22 mouse cellular contexts compared by ENCODE assay signal in the genomic region with DNA sequence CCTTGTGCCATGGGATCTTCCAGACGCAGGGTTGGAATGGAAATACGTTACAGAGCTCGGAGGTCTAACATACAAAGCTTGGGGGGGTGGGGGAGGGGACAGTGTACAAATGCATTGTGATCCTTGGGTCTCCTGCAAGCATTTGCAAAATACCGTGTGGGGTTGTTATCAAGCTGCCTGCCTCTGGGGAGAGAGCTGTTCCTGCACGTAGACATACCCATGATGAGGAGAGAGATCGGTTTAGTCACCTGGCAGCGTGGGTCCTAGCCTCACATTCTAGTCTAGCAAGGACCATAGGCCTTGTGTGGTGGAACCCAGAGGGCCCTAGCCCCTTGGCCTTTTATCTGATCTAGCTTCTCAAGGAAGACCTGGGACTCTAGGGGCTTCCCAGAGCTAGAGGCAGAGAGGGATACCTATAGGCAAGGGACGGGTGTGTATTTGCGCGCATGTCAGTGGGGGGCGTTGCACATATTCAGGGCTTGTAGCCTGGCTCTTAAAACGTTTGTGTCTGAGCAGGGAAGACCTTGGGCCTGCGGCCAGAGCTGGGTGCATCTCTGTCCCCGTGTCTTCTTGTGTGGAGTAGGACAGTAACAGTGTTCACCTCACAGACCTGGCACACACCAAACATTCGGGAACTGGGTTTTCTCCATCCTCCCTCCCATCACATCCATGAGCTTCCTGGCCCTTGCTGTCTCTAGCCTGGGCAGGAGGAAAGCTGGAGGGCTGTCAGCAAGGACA. TPM values are rescaled to one million over a fixed set of nuclear protein-coding genes. Genes with fewer than 3 reads are reported as not detected.
DNase-seq lines count a peak whose midpoint lies in the region; ATAC-seq and TF ChIP-seq lines count a peak whose summit lies in the region.
"Had no signal": no experiment of that assay in that cellular context is flagged by ENCODE, and none has a peak within 500 bp of the region (broad histone marks: within the 10 kb centered on the region; RNA-seq: fewer than 3 reads in every experiment).

No protein-coding gene starts in this region.

- H3K4me2 ChIP-seq in heart, embryonic 13.5 days: no peak overlapping the region
- no peak overlapping the region for H3K4me2 ChIP-seq in CH12.LX (ENCODE audit: insufficient read depth, low read depth, poor library complexity, severe bottlenecking)
- no peak overlapping the region for H3K4me2 ChIP-seq in stomach, postnatal 0 days (replicated peaks; ENCODE audit: low read depth)

- dilution Hi-C loops in CH12.LX (cut with MboI; ENCODE audit: extremely low pct_ligation_motif_present, extremely low pct_unique_long_range_greater_than_20kb, low sequenced_read_pairs): no loop called here

- no peaks in the 10 kb centered on the region for H3K9me3 ChIP-seq in heart, embryonic 13.5 days
- H3K9me3 ChIP-seq in CH12.LX (replicated peaks; ENCODE audit: low read length): no peaks in the 10 kb centered on the region
- no peaks in the 10 kb centered on the region for H3K9me3 ChIP-seq in limb, embryonic 10.5 days (replicated peaks)
- H3K9me3 ChIP-seq in stomach, postnatal 0 days (ENCODE audit: control insufficient read depth, low read length): no peaks in the 10 kb centered on the region

- peaks cover 12% of the 10 kb centered on the region for H3K27me3 ChIP-seq in heart, embryonic 13.5 days (replicated peaks)
- no peaks in the 10 kb centered on the region for H3K27me3 ChIP-seq in CH12.LX (replicated peaks)
- peaks cover 13% of the 10 kb centered on the region for H3K27me3 ChIP-seq in limb, embryonic 10.5 days (ENCODE audit: low read depth, poor library complexity, severe bottlenecking)
- H3K27me3 ChIP-seq in stomach, postnatal 0 days (ENCODE audit: control insufficient read depth, insufficient read depth, low read length): no peaks in the 10 kb centered on the region

- peak overlapping the region; percentile 40; the same call in 1 of the 2 replicates for H3K9ac ChIP-seq in heart, embryonic 13.5 days
- no peak overlapping the region for H3K9ac ChIP-seq in CH12.LX (ENCODE audit: insufficient read depth, low read depth)
- H3K9ac ChIP-seq in stomach, postnatal 0 days (ENCODE audit: low read length): no peak overlapping the region
- H3K9ac ChIP-seq: forebrain, postnatal 0 days; liver, postnatal 0 days had no signal

- peaks cover 27% of the 10 kb centered on the region for H3K4me1 ChIP-seq in heart, embryonic 13.5 days
- H3K4me1 ChIP-seq in CH12.LX (ENCODE audit: control insufficient read depth in 1 of 2, insufficient read depth in 2 of 2): peaks cover 64 to 81% of the 10 kb centered on the region in 2 experiments
- H3K4me1 ChIP-seq in limb, embryonic 10.5 days: peaks cover 51% of the 10 kb centered on the region
- no peaks in the 10 kb centered on the region for H3K4me1 ChIP-seq in stomach, postnatal 0 days (replicated peaks; ENCODE audit: control insufficient read depth, insufficient read depth)

- no peak for TF ChIP-seq RAD21 in CH12.LX (IDR thresholded peaks at IDR 0.05; ENCODE audit: low read depth, low read length)

- ATAC-seq in heart, embryonic 13.5 days (ENCODE audit: extremely low read depth, insufficient number of reproducible peaks, low FRiP score, low TSS enrichment): no peak
- ATAC-seq in stomach, postnatal 0 days (ENCODE audit: low FRiP score, low TSS enrichment): no peak
- ATAC-seq: forebrain, postnatal 0 days; hindbrain, postnatal 0 days; liver, postnatal 0 days had no signal

- in situ Hi-C loops in CH12.LX (cut with MboI; ENCODE audit: low pct_ligation_motif_present, low pct_unique_long_range_greater_than_20kb, low sequenced_read_pairs): loop anchor here (5.0 kb wide), 1 partner anchor 40 kb away; no protein-coding TSS in a partner anchor

- TF ChIP-seq CTCF in CH12.LX (conservative IDR thresholded peaks at IDR 0.05 in 1 of 2, IDR thresholded peaks at IDR 0.05 in 1 of 2; ENCODE audit: low read depth in 2 of 2, low read length in 2 of 2): no peak
- TF ChIP-seq CTCF in stomach, postnatal 0 days (IDR thresholded peaks at IDR 0.05; ENCODE audit: low read depth): no peak

- peaks cover 5% of the 10 kb centered on the region for H3K79me2 ChIP-seq in CH12.LX (replicated peaks; ENCODE audit: control insufficient read depth, extremely low read depth, insufficient read depth, poor library complexity, severe bottlenecking)

- peak; percentile 47 for TF ChIP-seq POLR2A in CH12.LX (IDR thresholded peaks at IDR 0.05; ENCODE audit: low read depth, low read length)

- no peak overlapping the region for H3K4me3 ChIP-seq in heart, embryonic 13.5 days
- no peak overlapping the region for H3K4me3 ChIP-seq in CH12.LX (replicated peaks in 1 of 3; ENCODE audit: low read depth in 2 of 3, low read length in 2 of 3, poor library complexity in 1 of 3)
- no peak overlapping the region for H3K4me3 ChIP-seq in limb, embryonic 10.5 days
- no peak overlapping the region for H3K4me3 ChIP-seq in stomach, postnatal 0 days (ENCODE audit: low read depth, low read length)

- DNase-seq in heart, adult 8-10 months (ENCODE audit: low spot score): no peak
- no peak for DNase-seq in CH12.LX (ENCODE audit: extremely low read depth)
- DNase-seq in adrenal gland, postnatal 10 days: peak; percentile 55
- DNase-seq in limb, embryonic 10.5 days (ENCODE audit: low spot score): no peak
- DNase-seq in testis, postnatal 14 days (ENCODE audit: low spot score): no peak
- DNase-seq in stomach, postnatal 0 days (ENCODE audit: low spot score): no peak
- DNase-seq: cerebellum, adult 8-10 months; forebrain, postnatal 0 days; heart, postnatal 4 days; kidney, adult 11 months; kidney, postnatal 10 days; liver, postnatal 0 days; lung, postnatal 10 days; thymus, adult 18-20 months had no signal

- peaks cover 18% of the 10 kb centered on the region for H3K36me3 ChIP-seq in heart, embryonic 13.5 days
- H3K36me3 ChIP-seq in CH12.LX (replicated peaks in 1 of 2; ENCODE audit: control insufficient read depth in 1 of 2, insufficient read depth in 1 of 2, low read length in 1 of 2): peaks cover 12 to 32% of the 10 kb centered on the region in 2 experiments
- peaks cover 35% of the 10 kb centered on the region for H3K36me3 ChIP-seq in limb, embryonic 10.5 days
- no peaks in the 10 kb centered on the region; the same call in 1 of the 2 replicates for H3K36me3 ChIP-seq in stomach, postnatal 0 days (ENCODE audit: control insufficient read depth, insufficient read depth, low read length)

- WGBS in heart, embryonic 13.5 days: 71% methylated on average over 15 of the region's 15 CpGs
- 82% methylated on average over 15 of the region's 15 CpGs for WGBS in limb, embryonic 10.5 days
- WGBS in stomach, postnatal 0 days: 69% methylated on average over 15 of the region's 15 CpGs

- H3K27ac ChIP-seq in heart, embryonic 13.5 days (replicated peaks): no peak overlapping the region
- H3K27ac ChIP-seq in CH12.LX (ENCODE audit: insufficient read depth, low read depth): peak overlapping the region; percentile 12; the same call in 1 of the 2 replicates
- H3K27ac ChIP-seq in limb, embryonic 10.5 days: peak overlapping the region; percentile 50
- H3K27ac ChIP-seq in stomach, postnatal 0 days (replicated peaks): no peak overlapping the region
- H3K27ac ChIP-seq: hindbrain, postnatal 0 days had no signal

- no peak for TF ChIP-seq EP300 in CH12.LX (IDR thresholded peaks at IDR 0.05; ENCODE audit: low read length)
- TF ChIP-seq EP300 in stomach, postnatal 0 days (optimal IDR thresholded peaks at IDR 0.05): no peak

TF ChIP-seq in CH12.LX, 34 proteins besides CTCF, POLR2A, EP300 and RAD21 (continues in another document):
- TF ChIP-seq NELFE (IDR thresholded peaks at IDR 0.05; ENCODE audit: low read depth, low read length): no peak
- no peak for TF ChIP-seq GABPA (IDR thresholded peaks at IDR 0.05; ENCODE audit: insufficient replicate concordance, low read depth, low read length)
- TF ChIP-seq ETS1 (conservative IDR thresholded peaks at IDR 0.05; ENCODE audit: low read depth, low read length): no peak

RNA-seq across cellular contexts. Expression of a gene that starts 8.4 kb away (rescaled TPM):
- 31.0 and 32.3 TPM in 2 replicates for polyA plus RNA-seq in heart, embryonic 13.5 days (2015; fragmentation: Nextera tagmentation; extraction: Ambion mirVana)
- 10 to 100 TPM; 28.2 to 36.0 (median 32.7) TPM for total RNA-seq in heart, adult 8-10 months (2022)
- total RNA-seq in CH12.LX (2012; rRNA removed) (321 and 436 TPM in 2 replicates), CH12.LX (2014; rRNA removed) (291 and 336 TPM in 2 replicates)
- 222 and 228 TPM in 2 replicates for polyA plus RNA-seq in CH12.LX (2012; ENCODE audit: insufficient read length, low read depth)
- 10 to 100 TPM; 47.9 to 51.1 TPM for total RNA-seq in adrenal gland, postnatal 10 days (2021)
- 44.1 and 51.8 TPM in 2 replicates for polyA plus RNA-seq in limb, embryonic 10.5 days (2016; fragmentation: Nextera tagmentation; extraction: Ambion mirVana)
- 35.4 and 35.7 TPM in 2 replicates for polyA plus RNA-seq in stomach, postnatal 0 days (2015; fragmentation: Nextera tagmentation; extraction: Ambion mirVana)

RNA-seq across cellular contexts. Expression of a gene that starts 23.7 kb away (rescaled TPM):
- not detected in 2 replicates for polyA plus RNA-seq in heart, embryonic 13.5 days (2015; fragmentation: Nextera tagmentation; extraction: Ambion mirVana)
- under 1 TPM in 1 of 4 experiments, not detected in 3; 0.03 TPM for total RNA-seq in heart, adult 8-10 months (2022)
- total RNA-seq in CH12.LX (2012; rRNA removed) (0.13 and 0.38 TPM in 2 replicates), CH12.LX (2014; rRNA removed) (0.23 and 0.32 TPM in 2 replicates)
- 0.29 and 0.37 TPM in 2 replicates for polyA plus RNA-seq in CH12.LX (2012; ENCODE audit: insufficient read length, low read depth)
- total RNA-seq in adrenal gland, postnatal 10 days (2021): not detected
- polyA plus RNA-seq in limb, embryonic 10.5 days (2016; fragmentation: Nextera tagmentation; extraction: Ambion mirVana): 0.36 and 0.44 TPM in 2 replicates
- polyA plus RNA-seq in stomach, postnatal 0 days (2015; fragmentation: Nextera tagmentation; extraction: Ambion mirVana): 0.08 and 0.16 TPM in 2 replicates
- total RNA-seq: common myeloid progenitor, adult 5-6 weeks; forebrain, postnatal 0 days; hindbrain, postnatal 0 days; layer of hippocampus, adult 18-20 months; left cerebral cortex, postnatal 25 days; liver, adult 2 months had no signal
- polyA plus RNA-seq: forebrain, postnatal 0 days; heart, embryonic 14.5 days; liver, postnatal 0 days; neural tube, embryonic 14.5 days had no signal

RNA-seq across cellular contexts. Expression of a gene that starts 29.5 kb away (rescaled TPM):
- polyA plus RNA-seq in heart, embryonic 13.5 days (2015; fragmentation: Nextera tagmentation; extraction: Ambion mirVana): 4.0 and 6.1 TPM in 2 replicates
- total RNA-seq in heart, adult 8-10 months (2022): 10 to 100 TPM in 2 of 4 experiments, 1 to 10 TPM in 2; 7.5 to 12.5 (median 9.4) TPM
- total RNA-seq in CH12.LX (2012; rRNA removed) (17.2 and 39.3 TPM in 2 replicates), CH12.LX (2014; rRNA removed) (7.2 and 8.7 TPM in 2 replicates)
- polyA plus RNA-seq in CH12.LX (2012; ENCODE audit: insufficient read length, low read depth): 8.7 and 10.9 TPM in 2 replicates
- 10 to 100 TPM; 11.2 to 16.5 TPM for total RNA-seq in adrenal gland, postnatal 10 days (2021)
- polyA plus RNA-seq in limb, embryonic 10.5 days (2016; fragmentation: Nextera tagmentation; extraction: Ambion mirVana): 11.1 and 18.3 TPM in 2 replicates
- polyA plus RNA-seq in stomach, postnatal 0 days (2015; fragmentation: Nextera tagmentation; extraction: Ambion mirVana): 2.8 and 3.0 TPM in 2 replicates

RNA-seq across cellular contexts. Expression of a gene that starts 51.7 kb away (rescaled TPM):
- polyA plus RNA-seq in heart, embryonic 13.5 days (2015; fragmentation: Nextera tagmentation; extraction: Ambion mirVana): 90.2 and 102 TPM in 2 replicates
- total RNA-seq in heart, adult 8-10 months (2022): 10 to 100 TPM; 24.5 to 29.9 (median 26.0) TPM
- total RNA-seq in CH12.LX (2012; rRNA removed) (114 and 118 TPM in 2 replicates), CH12.LX (2014; rRNA removed) (79.8 and 93.5 TPM in 2 replicates)
- 112 and 114 TPM in 2 replicates for polyA plus RNA-seq in CH12.LX (2012; ENCODE audit: insufficient read length, low read depth)
- total RNA-seq in adrenal gland, postnatal 10 days (2021): 10 to 100 TPM; 68.0 to 80.1 TPM
- polyA plus RNA-seq in limb, embryonic 10.5 days (2016; fragmentation: Nextera tagmentation; extraction: Ambion mirVana): 203 and 209 TPM in 2 replicates
- 94.0 and 97.1 TPM in 2 replicates for polyA plus RNA-seq in stomach, postnatal 0 days (2015; fragmentation: Nextera tagmentation; extraction: Ambion mirVana)

Comparison
In these comparisons a context has a peak if more than half of its experiments do, and no peak if none do; other contexts are left out.
1. H3K27ac ChIP-seq: peak in CH12.LX (single experiment) and limb, embryonic 10.5 days (single experiment); none in heart, embryonic 13.5 days (single experiment) and stomach, postnatal 0 days (single experiment).